Mouse (Mus musculus): Measurements from ENCODE around the gene Olfr1375.
"Not testable (repeated sequence)": the region's sequence is repeated elsewhere in the genome, so short reads cannot be mapped to it uniquely, and the experiment has no call there.

Gene Olfr1375

GRCm38 (mm10) chr11:51047809-51048208 lies at the start of gene Olfr1375:
TSS of gene Olfr1375 (plus strand) at chr11:51048109.
- not testable (repeated sequence) for DNase-seq (ENCODE audit: low read depth, low spot score)

GRCm38 (mm10) chr11:51003296-51003695 lies 44.6 kb upstream of the Olfr1375 start, which contains the start of gene Olfr51:
TSS of gene Olfr51 (plus strand) at chr11:51003596.
- no peak for DNase-seq (ENCODE audit: low read depth, low spot score)

- DNase-seq (ENCODE audit: low read depth, low spot score), result no peak
Measured at GRCm38 (mm10) chr11:51011821-51012220, 36.1 kb upstream of the Olfr1375 start.

GRCm38 (mm10) chr11:51013936-51014335 lies 34.0 kb upstream of the Olfr1375 start, which contains the start of gene Olfr54:
TSS of gene Olfr54 (plus strand) at chr11:51014236.
- no peak for DNase-seq (ENCODE audit: low read depth, low spot score)

GRCm38 (mm10) chr11:51016341-51016740 lies 31.6 kb upstream of the Olfr1375 start:
- DNase-seq (ENCODE audit: low read depth, low spot score), result no peak

GRCm38 (mm10) chr11:51026811-51027210 lies 21.1 kb upstream of the Olfr1375 start:
- DNase-seq (ENCODE audit: low read depth, low spot score), result not testable (repeated sequence)

GRCm38 (mm10) chr11:51029381-51029780 lies 18.5 kb upstream of the Olfr1375 start:
- DNase-seq (ENCODE audit: low read depth, low spot score), result not testable (repeated sequence)

- no peak for DNase-seq (ENCODE audit: low read depth, low spot score)
Measured at GRCm38 (mm10) chr11:51030225-51030624, 17.7 kb upstream of the Olfr1375 start.

- DNase-seq (ENCODE audit: low read depth, low spot score), result peak; percentile 42
Measured at GRCm38 (mm10) chr11:51032851-51033250, 15.1 kb upstream of the Olfr1375 start.

- DNase-seq (ENCODE audit: low read depth, low spot score), result not testable (repeated sequence)
Measured at GRCm38 (mm10) chr11:51034141-51034540, 13.8 kb upstream of the Olfr1375 start.

GRCm38 (mm10) chr11:51035951-51036350 lies 12.0 kb upstream of the Olfr1375 start:
- no peak for DNase-seq (ENCODE audit: low read depth, low spot score)

GRCm38 (mm10) chr11:51044776-51045175 lies 3.1 kb upstream of the Olfr1375 start:
- DNase-seq (ENCODE audit: low read depth, low spot score), result not testable (repeated sequence)

- no peak for DNase-seq (ENCODE audit: low read depth, low spot score)
Measured at GRCm38 (mm10) chr11:51051678-51052077, 3.8 kb downstream of the Olfr1375 start.

- DNase-seq (ENCODE audit: low read depth, low spot score), result no peak
Measured at GRCm38 (mm10) chr11:51053230-51053629, 5.3 kb downstream of the Olfr1375 start.

GRCm38 (mm10) chr11:51059151-51059571 lies 11.3 kb downstream of the Olfr1375 start, which contains the start of gene Zfp354a:
TSS of gene Zfp354a (plus strand) at chr11:51059257.
- peak; percentile 68 for DNase-seq (ENCODE audit: low read depth, low spot score)

- no peak for DNase-seq (ENCODE audit: low read depth, low spot score)
Measured at GRCm38 (mm10) chr11:51059640-51060039, 11.7 kb downstream of the Olfr1375 start.

- no peak for DNase-seq (ENCODE audit: low read depth, low spot score)
Measured at GRCm38 (mm10) chr11:51060981-51061380, 13.1 kb downstream of the Olfr1375 start.

GRCm38 (mm10) chr11:51063276-51063675 lies 15.4 kb downstream of the Olfr1375 start:
- DNase-seq (ENCODE audit: low read depth, low spot score), result no peak

- DNase-seq (ENCODE audit: low read depth, low spot score), result no peak
Measured at GRCm38 (mm10) chr11:51063841-51064240, 15.9 kb downstream of the Olfr1375 start.

- no peak for DNase-seq (ENCODE audit: low read depth, low spot score)
Measured at GRCm38 (mm10) chr11:51084527-51084926, 36.6 kb downstream of the Olfr1375 start.

GRCm38 (mm10) chr11:51085269-51085668 lies 37.4 kb downstream of the Olfr1375 start:
- no peak for DNase-seq (ENCODE audit: low read depth, low spot score)
